Mouse (Mus musculus) heart, adult 2 months (tissue): ENCODE measurements around the gene Fam84b.

Experiments used
- CTCF ChIP-seq: fragments of 200-600 bp; IDR thresholded peaks from 2 replicates; pipeline ENCODE4 v1.8.1; 2022; ENCODE audit warnings: antibody characterized with exemption, mild to moderate bottlenecking, moderate library complexity
- POLR2A ChIP-seq: fragments of 200-500 bp; IDR thresholded peaks from 2 replicates; pipeline ENCODE4 v1.6.1; 2011; ENCODE audit warnings: mild to moderate bottlenecking, low read depth, low read length, control low read depth; ENCODE audit not compliant: insufficient read depth

DNA sequence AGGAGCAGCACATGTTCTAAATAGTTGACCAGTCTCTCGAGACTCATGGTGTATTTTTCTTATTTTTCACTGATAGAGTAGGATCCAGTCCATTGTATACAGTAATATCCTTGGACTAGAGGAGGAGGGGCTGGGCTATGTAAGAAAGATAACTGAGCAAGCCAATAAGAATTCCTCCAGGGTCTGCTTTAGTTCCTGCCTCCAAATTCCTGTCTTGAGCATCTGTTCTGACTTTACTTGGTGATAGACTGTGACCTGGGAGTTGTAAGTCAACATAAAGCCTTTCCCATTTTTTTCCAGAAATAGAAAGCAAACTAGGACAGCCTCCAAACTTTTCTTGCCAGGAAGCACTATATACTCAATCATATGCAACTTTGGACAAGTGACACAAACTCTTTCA lies 64.5 kb downstream of the Fam84b start:
- TF ChIP-seq POLR2A (no peak), CTCF (no peak)
